Mouse (Mus musculus) lung, embryonic 15.5 days (tissue): ENCODE measurements around the gene Cldn24. TPM values are rescaled to one million over a fixed set of nuclear protein-coding genes. Genes with fewer than 3 reads are reported as not detected.
"Not testable (repeated sequence)": the region's sequence is repeated elsewhere in the genome, so short reads cannot be mapped to it uniquely, and the experiment has no call there.

ENCODE experiments used
- ATAC-seq: fragments of 200-750 bp; cut with Nextera tagmentation; 2 replicates; pipeline ENCODE4 v1.8.0; 2017; ENCODE audit warnings: moderate number of reproducible peaks, borderline replicate concordance; ENCODE audit not compliant: low FRiP score, low TSS enrichment; ENCODE audit errors: extremely low read depth
- H3K27ac ChIP-seq: fragments of 300-500 bp; sonication (generic); 2 replicates; pipeline ENCODE4 v1.5.1; 2015; ENCODE audit warnings: moderate library complexity, mild to moderate bottlenecking, inconsistent platforms
- H3K27me3 ChIP-seq: fragments of 300-500 bp; sonication (generic); 2 replicates; pipeline ENCODE4 v1.6.1; 2015; ENCODE audit warnings: inconsistent platforms
- H3K36me3 ChIP-seq: fragments of 300-500 bp; sonication (generic); 2 replicates; pipeline ENCODE4 v1.6.1; 2015; ENCODE audit warnings: inconsistent platforms
- H3K4me1 ChIP-seq: fragments of 300-500 bp; sonication (generic); 2 replicates; pipeline ENCODE4 v1.6.1; 2015; ENCODE audit warnings: inconsistent platforms
- H3K4me2 ChIP-seq: fragments of 300-500 bp; sonication (generic); 2 replicates; pipeline ENCODE4 v1.6.1; 2015; ENCODE audit warnings: inconsistent platforms, mild to moderate bottlenecking, moderate library complexity
- H3K4me3 ChIP-seq: fragments of 300-500 bp; sonication (generic); 2 replicates; pipeline ENCODE4 v1.5.1; 2015; ENCODE audit warnings: mild to moderate bottlenecking, inconsistent platforms
- H3K9ac ChIP-seq: fragments of 300-500 bp; sonication (generic); 2 replicates; pipeline ENCODE4 v1.6.1; 2015; ENCODE audit warnings: inconsistent platforms
- H3K9me3 ChIP-seq: fragments of 300-500 bp; sonication (generic); 2 replicates; pipeline ENCODE4 v1.6.1; 2016; ENCODE audit warnings: inconsistent platforms
- WGBS: fragments of 180-500 bp; shearing (Covaris S2); methylation state at CpG from one replicate; pipeline ENCODE4 v1.1.7; 2015; 5-methylcytosine and 5-hydroxymethylcytosine counted together
- polyA plus RNA-seq: library from polyadenylated mRNA; unstranded; fragments of >200 nt; fragmentation: Nextera tagmentation; extraction: Ambion mirVana; gene quantifications from 2 replicates; pipeline ENCODE4 v1.2.1, GENCODE M21; 2015

The Cldn24 gene
- polyA plus RNA-seq, 1 experiment from 2014 or later, result not detected

DNA sequence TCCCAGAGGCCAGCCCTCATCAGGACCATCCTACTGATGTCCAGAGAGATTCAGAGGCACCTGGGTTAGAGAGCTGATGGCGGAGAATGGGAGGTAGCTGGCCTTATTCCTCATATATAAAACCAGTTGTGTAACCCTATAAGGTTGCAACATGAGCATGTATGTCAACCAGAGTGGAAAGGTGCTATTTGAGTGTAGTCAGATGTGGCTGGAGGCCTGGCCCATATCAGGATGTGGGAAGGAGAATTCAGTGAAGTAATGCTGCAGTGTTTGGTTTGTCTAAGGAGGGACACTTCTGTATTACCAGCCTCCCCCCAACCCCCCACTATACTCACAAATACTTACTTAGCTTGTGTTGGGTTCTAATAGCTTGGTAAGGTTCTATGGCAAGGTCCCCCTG, 17.7 kb upstream of the Cldn24 start:
- Histone ChIP-seq H3K4me2 (no peak overlapping the region), H3K4me3 (no peak overlapping the region), H3K9me3 (no peaks in the 10 kb centered on the region), H3K27ac (no peak overlapping the region), H3K27me3 (no peaks in the 10 kb centered on the region), H3K9ac (no peak overlapping the region), H3K4me1 (no peaks in the 10 kb centered on the region), H3K36me3 (no peaks in the 10 kb centered on the region)
- 82% methylated on average over 1 of the region's 1 CpGs for WGBS
- ATAC-seq, result no peak

DNA sequence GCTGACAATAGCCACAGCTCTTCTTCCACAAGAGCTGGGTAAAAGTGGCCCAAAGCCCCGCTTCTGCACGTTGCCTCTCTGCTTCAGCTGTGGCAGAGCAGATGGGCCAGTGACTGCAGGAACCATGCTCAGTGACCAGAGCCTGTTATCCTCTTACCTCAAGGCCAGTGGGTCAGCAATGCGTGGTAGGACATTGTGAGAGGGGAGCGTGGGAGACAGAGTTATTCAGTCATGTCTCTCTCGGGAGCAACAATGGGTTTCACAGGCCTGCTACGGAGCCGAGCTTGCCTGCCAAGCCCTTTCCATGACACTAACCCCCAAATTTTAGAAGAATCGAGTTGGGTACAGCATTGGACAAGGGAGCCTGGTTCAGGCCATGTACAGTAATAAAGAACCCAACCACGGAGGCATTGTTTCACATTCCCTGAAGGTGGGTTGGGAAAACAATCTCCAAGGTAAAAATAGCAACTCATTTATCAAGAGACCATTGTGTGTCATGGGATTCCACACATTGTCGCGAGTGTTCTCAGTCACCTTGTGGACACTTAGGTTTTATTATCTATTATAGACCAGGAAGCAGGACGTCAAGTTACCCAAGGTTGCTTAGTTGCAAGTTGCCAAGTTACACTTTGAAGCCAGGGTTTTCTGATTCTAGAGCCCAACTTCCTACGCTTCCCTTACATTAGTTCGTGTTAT, 11.8 kb upstream of the Cldn24 start:
- H3K27me3 ChIP-seq, result no peaks in the 10 kb centered on the region
- no peak overlapping the region for H3K4me2 ChIP-seq
- H3K4me3 ChIP-seq, result no peak overlapping the region
- H3K27ac ChIP-seq, result no peak overlapping the region
- H3K36me3 ChIP-seq, result no peaks in the 10 kb centered on the region
- no peaks in the 10 kb centered on the region for H3K9me3 ChIP-seq
- H3K9ac ChIP-seq, result no peak overlapping the region
- no peaks in the 10 kb centered on the region for H3K4me1 ChIP-seq
- no peak for ATAC-seq
- WGBS, result 73% methylated on average over 14 of the region's 14 CpGs

- H3K4me3 ChIP-seq, result no peak overlapping the region
- no peaks in the 10 kb centered on the region for H3K4me1 ChIP-seq
- 67% methylated on average over 7 of the region's 7 CpGs for WGBS
- no peak overlapping the region for H3K27ac ChIP-seq
- no peaks in the 10 kb centered on the region for H3K9me3 ChIP-seq
- no peaks in the 10 kb centered on the region for H3K36me3 ChIP-seq
- H3K4me2 ChIP-seq, result no peak overlapping the region
- H3K27me3 ChIP-seq, result no peaks in the 10 kb centered on the region
- no peak overlapping the region for H3K9ac ChIP-seq
- ATAC-seq, result no peak
Observed at GRCm38 (mm10) chr8:47810666-47811015, 11.3 kb upstream of the Cldn24 start.

- H3K4me2 ChIP-seq, result no peak overlapping the region
- no peaks in the 10 kb centered on the region for H3K36me3 ChIP-seq
- no peak overlapping the region for H3K27ac ChIP-seq
- H3K4me1 ChIP-seq, result no peaks in the 10 kb centered on the region
- H3K27me3 ChIP-seq, result no peaks in the 10 kb centered on the region
- H3K9ac ChIP-seq, result no peak overlapping the region
- no peak overlapping the region for H3K4me3 ChIP-seq
- 67% methylated on average over 12 of the region's 12 CpGs for WGBS
- no peaks in the 10 kb centered on the region for H3K9me3 ChIP-seq
- no peak for ATAC-seq
Observed at GRCm38 (mm10) chr8:47811221-47811620, 10.7 kb upstream of the Cldn24 start.

DNA sequence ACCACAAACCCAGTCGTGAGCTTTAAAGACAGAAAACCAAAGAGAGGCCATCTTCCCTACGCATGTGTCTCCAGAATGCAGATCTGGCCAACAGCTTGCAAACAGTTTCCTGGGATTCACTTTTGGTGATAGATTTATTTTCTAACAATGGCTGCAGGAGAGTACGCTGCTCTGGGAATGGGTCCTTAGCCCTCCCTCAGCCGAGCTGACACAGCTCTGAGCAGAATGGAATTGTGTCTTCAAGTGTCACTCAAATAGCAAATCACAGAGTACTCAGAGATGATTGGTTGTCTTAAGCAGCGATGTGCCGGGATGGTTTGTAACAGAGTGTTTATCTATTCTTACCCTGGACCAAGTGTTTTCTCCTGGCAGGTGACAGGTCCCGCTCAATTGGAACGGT, 2.9 kb upstream of the Cldn24 start:
- Histone ChIP-seq H3K27me3 (no peaks in the 10 kb centered on the region), H3K4me1 (no peaks in the 10 kb centered on the region), H3K4me3 (no peak overlapping the region), H3K9ac (no peak overlapping the region), H3K36me3 (no peaks in the 10 kb centered on the region), H3K9me3 (no peaks in the 10 kb centered on the region), H3K4me2 (no peak overlapping the region), H3K27ac (no peak overlapping the region)
- ATAC-seq, result no peak
- 76% methylated on average over 8 of the region's 8 CpGs for WGBS

GRCm38 (mm10) chr8:47820914-47821772, 800 bp upstream of the Cldn24 start:
- Histone ChIP-seq H3K36me3 (no peaks in the 10 kb centered on the region), H3K27ac (no peak overlapping the region), H3K4me2 (no peak overlapping the region), H3K9me3 (no peaks in the 10 kb centered on the region), H3K9ac (no peak overlapping the region), H3K4me3 (no peak overlapping the region), H3K27me3 (no peaks in the 10 kb centered on the region), H3K4me1 (no peaks in the 10 kb centered on the region)
- WGBS, result 81% methylated on average over 20 of the region's 20 CpGs
- ATAC-seq, result no peak

DNA sequence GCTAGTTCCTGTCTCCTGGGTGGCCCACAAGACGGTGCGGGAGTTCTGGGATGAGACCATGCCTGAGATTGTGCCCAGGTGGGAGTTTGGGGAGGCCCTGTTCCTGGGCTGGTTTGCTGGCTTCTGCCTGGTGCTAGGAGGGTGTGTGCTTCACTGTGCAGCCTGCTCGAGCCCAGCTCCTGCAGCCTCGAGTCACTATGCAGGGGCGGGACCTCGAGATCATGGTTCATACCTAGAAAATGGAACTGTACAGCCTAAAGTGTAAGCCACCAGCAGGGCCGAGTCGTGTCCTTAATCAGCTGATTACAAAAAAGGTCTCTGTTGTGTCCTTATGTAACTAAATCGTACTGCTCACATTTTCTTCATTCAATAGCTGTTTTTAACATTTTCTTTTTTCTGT, 598 bp downstream of the Cldn24 start:
- not testable (repeated sequence) for H3K27me3 ChIP-seq, H3K9ac ChIP-seq, H3K4me2 ChIP-seq, H3K4me3 ChIP-seq, H3K36me3 ChIP-seq, H3K9me3 ChIP-seq, H3K4me1 ChIP-seq, H3K27ac ChIP-seq
- whole genome bisulfite sequencing, result 70% methylated on average over 7 of the region's 9 CpGs
- ATAC-seq, result 0 out of 2 replicates have a peak, but pooled peaks have one; percentile 17

- Histone ChIP-seq H3K9ac (no peak overlapping the region), H3K9me3 (no peaks in the 10 kb centered on the region), H3K4me2 (no peak overlapping the region), H3K4me1 (no peaks in the 10 kb centered on the region), H3K36me3 (peaks cover 12% of the 10 kb centered on the region), H3K4me3 (no peak overlapping the region), H3K27ac (no peak overlapping the region), H3K27me3 (no peaks in the 10 kb centered on the region)
- no peak for ATAC-seq
- WGBS, result 45% methylated on average over 10 of the region's 10 CpGs
Observed at GRCm38 (mm10) chr8:47823777-47824176, 1.8 kb downstream of the Cldn24 start.

DNA sequence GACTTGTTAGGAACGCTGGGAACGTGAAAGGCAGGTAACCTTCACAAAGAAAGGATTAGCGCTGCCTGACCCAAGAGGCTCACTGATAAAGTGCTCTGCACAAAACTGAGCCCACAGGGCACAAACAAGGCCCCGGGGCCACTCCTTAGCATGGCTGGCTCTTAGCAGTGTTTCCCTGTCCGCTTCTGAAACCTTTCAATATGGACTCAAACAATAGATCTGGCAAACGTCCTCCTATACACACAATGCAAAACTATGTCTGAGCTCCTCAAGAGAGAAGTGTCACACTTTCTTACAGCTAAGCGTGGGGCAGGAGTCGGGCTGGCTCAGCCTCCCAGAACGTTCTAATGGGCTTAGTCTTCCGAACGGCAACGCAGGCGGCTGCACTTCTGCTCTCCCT, 2.2 kb downstream of the Cldn24 start, which contains the start of gene Cldn22:
Gene Cldn22, plus strand, starts transcription at position 301 of the 400 bp plus-strand sequence.
- Histone ChIP-seq H3K36me3 (peaks cover 13% of the 10 kb centered on the region), H3K4me3 (no peak within 1 kb of the TSS), H3K4me1 (no peaks in the 10 kb centered on the region), H3K27me3 (no peaks in the 10 kb centered on the region), H3K4me2 (no peak within 1 kb of the TSS), H3K9me3 (no peaks in the 10 kb centered on the region), H3K9ac (no peak within 1 kb of the TSS), H3K27ac (no peak within 1 kb of the TSS)
- ATAC-seq, result no peak
- 68% methylated on average over 13 of the region's 13 CpGs for WGBS

GRCm38 (mm10) chr8:47825596-47825995, 3.7 kb downstream of the Cldn24 start:
- H3K9me3 ChIP-seq, result no peaks in the 10 kb centered on the region
- no peak overlapping the region for H3K4me3 ChIP-seq
- no peaks in the 10 kb centered on the region for H3K27me3 ChIP-seq
- H3K4me1 ChIP-seq, result no peaks in the 10 kb centered on the region
- ATAC-seq, result no peak
- no peak overlapping the region for H3K9ac ChIP-seq
- H3K4me2 ChIP-seq, result no peak overlapping the region
- WGBS, result 55% methylated on average over 5 of the region's 5 CpGs
- H3K36me3 ChIP-seq, result peaks cover 27% of the 10 kb centered on the region
- no peak overlapping the region for H3K27ac ChIP-seq

GRCm38 (mm10) chr8:47826911-47827310, 5.0 kb downstream of the Cldn24 start:
- no peak overlapping the region for H3K9ac ChIP-seq
- H3K27ac ChIP-seq, result no peak overlapping the region
- H3K4me1 ChIP-seq, result no peaks in the 10 kb centered on the region
- H3K9me3 ChIP-seq, result no peaks in the 10 kb centered on the region
- no peak overlapping the region for H3K4me3 ChIP-seq
- H3K4me2 ChIP-seq, result no peak overlapping the region
- peaks cover 37% of the 10 kb centered on the region for H3K36me3 ChIP-seq
- no peak for ATAC-seq
- WGBS, result 76% methylated on average over 9 of the region's 9 CpGs
- no peaks in the 10 kb centered on the region for H3K27me3 ChIP-seq

- H3K9ac ChIP-seq, result no peak overlapping the region
- no peaks in the 10 kb centered on the region for H3K27me3 ChIP-seq
- no peak overlapping the region for H3K4me2 ChIP-seq
- peaks cover 44% of the 10 kb centered on the region for H3K36me3 ChIP-seq
- WGBS, result 58% methylated on average over 6 of the region's 6 CpGs
- H3K4me3 ChIP-seq, result no peak overlapping the region
- no peak overlapping the region for H3K27ac ChIP-seq
- ATAC-seq, result no peak
- no peaks in the 10 kb centered on the region for H3K4me1 ChIP-seq
- no peaks in the 10 kb centered on the region for H3K9me3 ChIP-seq
Observed at GRCm38 (mm10) chr8:47832616-47833015, 10.7 kb downstream of the Cldn24 start.
